Mouse (Mus musculus) small intestine, adult 2 months (tissue): Measurements from ENCODE around the gene Gm20388.

Experiments
- CTCF ChIP-seq: fragments of 200-500 bp; IDR thresholded peaks from 2 replicates; pipeline ENCODE4 v1.5.1; 2012; ENCODE audit warnings: low read depth, mild to moderate bottlenecking, control low read depth, inconsistent platforms, low read length, moderate library complexity, mixed read lengths; ENCODE audit not compliant: insufficient replicate concordance, insufficient read length; ENCODE audit errors: extremely low read depth
- POLR2A ChIP-seq: fragments of 200-500 bp; IDR thresholded peaks from 2 replicates; pipeline ENCODE4 v1.6.1; 2012; ENCODE audit warnings: low read depth, mild to moderate bottlenecking, control low read depth, inconsistent platforms, low read length, moderate library complexity

- no peak for TF ChIP-seq POLR2A
- no peak for TF ChIP-seq CTCF
Observed at GRCm38 (mm10) chr8:120448131-120448530, 537.5 kb downstream of the Gm20388 start.
